Mouse (Mus musculus) liver, embryonic 14.5 days (tissue): ENCODE results near the gene Ccdc3. TPM values are rescaled to one million over a fixed set of nuclear protein-coding genes. Genes with fewer than 3 reads are reported as not detected.
"Not testable (repeated sequence)": the region's sequence is repeated elsewhere in the genome, so short reads cannot be mapped to it uniquely, and the experiment has no call there.

ENCODE experiments used
- ATAC-seq: fragments of 200-750 bp; cut with Nextera tagmentation; 2 replicates; pipeline ENCODE4 v1.8.0; 2017; ENCODE audit warnings: moderate number of reproducible peaks, mild to moderate bottlenecking, moderate library complexity; ENCODE audit not compliant: insufficient read depth
- DNase-seq, 3 experiments: peaks; one replicate each; pipeline ENCODE4 v3.0.0-alpha.2; 2012 to 2013; ENCODE audit warnings: low read depth in 3 of 3, low spot score in 3 of 3
- H3K27ac ChIP-seq: fragments of 300-500 bp; sonication (generic); 2 replicates; pipeline ENCODE4 v1.5.1; 2014; ENCODE audit warnings: moderate library complexity, mild to moderate bottlenecking, control low read depth, inconsistent platforms
- H3K27me3 ChIP-seq: fragments of 300-500 bp; sonication (generic); 2 replicates; pipeline ENCODE4 v1.6.1; 2014; ENCODE audit warnings: mild to moderate bottlenecking, low read length, moderate library complexity; ENCODE audit not compliant: control insufficient read depth, insufficient read depth
- H3K36me3 ChIP-seq: fragments of 300-500 bp; sonication (generic); replicated peaks from 2 replicates; pipeline ENCODE4 v1.6.1; 2014; ENCODE audit warnings: low read depth; ENCODE audit not compliant: control insufficient read depth, insufficient read depth
- H3K4me1 ChIP-seq, 2 experiments: fragments of 200-500 bp in 1 of 2; fragments of 300-500 bp in 1 of 2; sonication (generic) in 1 of 2; replicated peaks; 2 replicates each; pipeline ENCODE4 v1.6.1; 2012 to 2014; ENCODE audit warnings: antibody characterized with exemption in 1 of 2, inconsistent platforms in 1 of 2, low read length in 1 of 2; ENCODE audit not compliant: control insufficient read depth in 2 of 2, insufficient read depth in 2 of 2
- H3K4me2 ChIP-seq: fragments of 300-500 bp; sonication (generic); 2 replicates; pipeline ENCODE4 v1.6.1; 2014; ENCODE audit warnings: low read depth, mild to moderate bottlenecking, control low read depth, moderate library complexity
- H3K4me3 ChIP-seq, 2 experiments: fragments of 200-500 bp in 1 of 2; fragments of 300-500 bp in 1 of 2; sonication (generic) in 1 of 2; 2 replicates each; pipeline ENCODE4 v1.5.1; 2012 to 2014; ENCODE audit warnings: low read depth in 2 of 2, low read length in 2 of 2, mild to moderate bottlenecking in 2 of 2, control low read depth in 1 of 2, inconsistent platforms in 1 of 2, moderate library complexity in 1 of 2; ENCODE audit not compliant: insufficient read depth in 1 of 2
- H3K9ac ChIP-seq: fragments of 300-500 bp; sonication (generic); replicated peaks from 2 replicates; pipeline ENCODE4 v1.6.1; 2014; ENCODE audit warnings: mild to moderate bottlenecking, control low read depth, moderate library complexity
- H3K9me3 ChIP-seq: fragments of 300-500 bp; sonication (generic); 2 replicates; pipeline ENCODE4 v1.6.1; 2016; ENCODE audit warnings: low read length, mixed read lengths; ENCODE audit not compliant: control insufficient read depth
- CTCF ChIP-seq: IDR thresholded peaks from 2 replicates; pipeline ENCODE4 v1.5.1; 2016; ENCODE audit warnings: antibody characterized with exemption, low read depth, control low read depth
- EP300 ChIP-seq: IDR thresholded peaks from 2 replicates; pipeline ENCODE4 v1.6.1; 2016; ENCODE audit warnings: antibody characterized with exemption, low read depth
- WGBS: fragments of 180-500 bp; shearing (Covaris S2); extraction: QIAGEN DNeasy Blood & Tissue Kit; methylation state at CpG from one replicate; pipeline ENCODE4 v1.1.7; 2014; ENCODE audit not compliant: insufficient replicate concordance; 5-methylcytosine and 5-hydroxymethylcytosine counted together
- polyA plus RNA-seq, 2 experiments: library from polyadenylated mRNA; depleted of rRNA in 1 of 2; stranded (reverse) in 1 of 2; unstranded in 1 of 2; fragments of >200 nt; fragmentation: Nextera tagmentation in 1 of 2; extraction: Ambion mirVana in 1 of 2; gene quantifications; 2 replicates each; pipeline versions ENCODE4 v1.2.1 to v1.2.3; 2012 to 2014

Ccdc3 gene
- polyA plus RNA-seq, 2 experiments = 2.7 to 3.0 TPM

GRCm38 (mm10) chr2:5241469-5241897 is 103.9 kb downstream of the Ccdc3 start:
- Histone ChIP-seq H3K4me3 (no peak overlapping the region), H3K4me2 (no peak overlapping the region), H3K9me3 (no peaks in the 10 kb centered on the region), H3K27me3 (no peaks in the 10 kb centered on the region), H3K9ac (no peak overlapping the region), H3K36me3 (no peaks in the 10 kb centered on the region), H3K27ac (no peak overlapping the region), H3K4me1 (no peaks in the 10 kb centered on the region)
- DNase-seq = no peak
- no peak for TF ChIP-seq CTCF
- TF ChIP-seq EP300 = no peak
- ATAC-seq = no peak
- 60% methylated on average over 6 of the region's 6 CpGs for WGBS

DNA sequence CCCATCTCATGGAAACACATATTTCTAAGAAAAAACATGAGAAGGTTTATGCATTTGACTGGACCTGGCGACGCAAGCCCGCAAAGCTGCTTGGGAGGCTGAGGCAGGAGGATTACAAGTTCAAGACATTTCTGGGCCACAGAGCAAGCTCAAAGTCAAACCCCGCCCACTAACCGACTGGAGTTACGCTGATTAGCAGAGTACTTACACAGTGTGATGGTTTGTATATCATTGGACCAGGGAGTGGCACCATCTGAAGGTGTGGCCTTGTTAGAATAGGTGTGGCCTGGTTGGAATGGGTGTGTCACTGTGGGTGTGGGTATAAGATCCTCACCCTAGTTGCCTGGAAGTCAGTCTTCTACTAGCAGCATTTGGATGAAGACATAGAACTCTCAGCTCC is 111.6 kb downstream of the Ccdc3 start:
- H3K36me3 ChIP-seq, H3K27ac ChIP-seq, H3K4me1 ChIP-seq, H3K4me3 ChIP-seq, H3K9ac ChIP-seq, H3K4me2 ChIP-seq, DNase-seq, ATAC-seq, H3K27me3 ChIP-seq, H3K9me3 ChIP-seq: not testable (repeated sequence)
- WGBS = 75% methylated on average over 6 of the region's 6 CpGs

GRCm38 (mm10) chr2:5249969-5250368 is 112.4 kb downstream of the Ccdc3 start:
- Histone ChIP-seq H3K27me3 (no peaks in the 10 kb centered on the region), H3K4me1 (no peaks in the 10 kb centered on the region), H3K9ac (no peak overlapping the region), H3K9me3 (no peaks in the 10 kb centered on the region), H3K4me2 (no peak overlapping the region), H3K4me3 (no peak overlapping the region), H3K27ac (no peak overlapping the region), H3K36me3 (no peaks in the 10 kb centered on the region)
- TF ChIP-seq CTCF = 0 out of 2 replicates have a peak, but pooled peaks have one; percentile 7
- no peak for TF ChIP-seq EP300
- no peak for DNase-seq
- no peak for ATAC-seq
- WGBS = 57% methylated on average over 12 of the region's 12 CpGs

DNA sequence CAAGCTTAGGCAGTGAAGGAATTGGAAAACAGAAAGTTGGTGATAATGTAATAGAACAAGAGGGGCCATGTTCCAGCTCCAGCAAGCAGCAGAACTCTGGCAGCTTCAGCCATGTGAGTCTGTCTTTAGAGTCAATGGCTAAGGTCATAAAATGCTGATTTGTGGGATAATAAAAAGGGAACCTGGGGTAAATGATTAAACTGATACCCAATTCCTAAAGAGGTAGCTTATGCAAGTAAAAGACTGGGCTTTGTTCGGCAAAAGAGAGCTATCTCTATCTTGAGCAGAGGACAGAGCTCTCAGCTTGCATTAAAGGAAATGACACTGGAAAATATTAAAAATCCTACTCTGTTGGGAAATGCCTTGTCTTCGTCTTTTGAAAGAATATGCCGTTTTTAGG is 120.7 kb downstream of the Ccdc3 start:
- no peak for TF ChIP-seq CTCF
- TF ChIP-seq EP300 = no peak
- no peak overlapping the region for H3K4me2 ChIP-seq
- no peak overlapping the region for H3K9ac ChIP-seq
- H3K4me3 ChIP-seq = no peak overlapping the region
- ATAC-seq (no peak), DNase-seq (no peak)
- H3K9me3 ChIP-seq = no peaks in the 10 kb centered on the region
- no peak overlapping the region for H3K27ac ChIP-seq
- no peaks in the 10 kb centered on the region for H3K4me1 ChIP-seq
- WGBS = 57% methylated on average over 3 of the region's 3 CpGs
- no peaks in the 10 kb centered on the region for H3K36me3 ChIP-seq
- H3K27me3 ChIP-seq = no peaks in the 10 kb centered on the region

DNA sequence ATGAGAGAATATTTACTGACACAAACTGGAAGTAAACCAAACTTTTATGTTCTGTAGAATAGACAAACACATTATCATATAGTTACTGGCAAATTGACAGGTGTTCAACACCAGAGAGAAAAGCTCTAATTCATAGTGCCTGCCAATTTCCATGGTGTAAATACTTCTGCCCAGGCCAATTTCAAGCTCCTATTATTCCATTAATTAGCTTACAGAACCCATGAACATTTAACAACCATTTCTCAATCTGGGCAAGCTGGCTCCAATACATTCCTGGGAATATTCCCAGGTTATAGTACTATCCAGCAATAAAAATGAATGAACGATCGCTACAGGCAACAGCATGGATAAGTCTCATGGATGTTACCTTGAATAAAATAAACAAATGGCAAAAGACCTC is 124.7 kb downstream of the Ccdc3 start:
- 83% methylated on average over 2 of the region's 2 CpGs for whole genome bisulfite sequencing
- Histone ChIP-seq H3K36me3 (no peaks in the 10 kb centered on the region), H3K4me1 (no peaks in the 10 kb centered on the region), H3K4me3 (no peak overlapping the region), H3K27ac (no peak overlapping the region), H3K9me3 (no peaks in the 10 kb centered on the region), H3K9ac (no peak overlapping the region), H3K27me3 (no peaks in the 10 kb centered on the region), H3K4me2 (no peak overlapping the region)
- no peak for ATAC-seq
- DNase-seq = no peak
- TF ChIP-seq EP300 = no peak
- TF ChIP-seq CTCF = no peak
